Mouse (Mus musculus) left cerebral cortex, adult 18-20 months (tissue): Measurements from ENCODE around the gene Kcnk2. TPM values are rescaled to one million over a fixed set of nuclear protein-coding genes. Genes with fewer than 3 reads are reported as not detected.

ENCODE experiments used
- DNase-seq, 2 experiments: peaks; one replicate each; pipeline ENCODE4 v3.0.0; 2021 to 2022; ENCODE audit warnings: low spot score in 2 of 2, mixed read lengths in 1 of 2
- long read RNA-seq, 2 experiments: library from polyadenylated mRNA; stranded (forward); transcript quantifications; one replicate each; pipeline ENCODE4 v2.0.0; 2021
- total RNA-seq, 2 experiments: library from RNA; stranded (reverse); gene quantifications; 2 replicates each; pipeline ENCODE4 v1.2.3; 2021

The Kcnk2 gene
- total RNA-seq, result 10 to 100 TPM; 60.4 to 65.2 TPM
- long read RNA-seq, experiment 1, transcript Kcnk2-201 (7 exons, 3,297 nt), result minor isoform, 7 of 62 reads
- long read RNA-seq, experiment 1, transcript Kcnk2-206 (7 exons, 1,548 nt), result major isoform, 24 of 62 reads
- long read RNA-seq, experiment 1, partial matches to known transcripts, result 1 of 62 reads
- long read RNA-seq, experiment 1, other reads (novel, unspliced or antisense), result 24 of 62 reads
- long read RNA-seq, experiment 2, transcript Kcnk2-201 (7 exons, 3,297 nt), result minor isoform, 5 of 49 reads
- long read RNA-seq, experiment 2, transcript Kcnk2-206 (7 exons, 1,548 nt), result major isoform, 17 of 49 reads
- long read RNA-seq, experiment 2, partial matches to known transcripts, result 0 of 49 reads
- long read RNA-seq, experiment 2, other reads (novel, unspliced or antisense), result 23 of 49 reads

DNA sequence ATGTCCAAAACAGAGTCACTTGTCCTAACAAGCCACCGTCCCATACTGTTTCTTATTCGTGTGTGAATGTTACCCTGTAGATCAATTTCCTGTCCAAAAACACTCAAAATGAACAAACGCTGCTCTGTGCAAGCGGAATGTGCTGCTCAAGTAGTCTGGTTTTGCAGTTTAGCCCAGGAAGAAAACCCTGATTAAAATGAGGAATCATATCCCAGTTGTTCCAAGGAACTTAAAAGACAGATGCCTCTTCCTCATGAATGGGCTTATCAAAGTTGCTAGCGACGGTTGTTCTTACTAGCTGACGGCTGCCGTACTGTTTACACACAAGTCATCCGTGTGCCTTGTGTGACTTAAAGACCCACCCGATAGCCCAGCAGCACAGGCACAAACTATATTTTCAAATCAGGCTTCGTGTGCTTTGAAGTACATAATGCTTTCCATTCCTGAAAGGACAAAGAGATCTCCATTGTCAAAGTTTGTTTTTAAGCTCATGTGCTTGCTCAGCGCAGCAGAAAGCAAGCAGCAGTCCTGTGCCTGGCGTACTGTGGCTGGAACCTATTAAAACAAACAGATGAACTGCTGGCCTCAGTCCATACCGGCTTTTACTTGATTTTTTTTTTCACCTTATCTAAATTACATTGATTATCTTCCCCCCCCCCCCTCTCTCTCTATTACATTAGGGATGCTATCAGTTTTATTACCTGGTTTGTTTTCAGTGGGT, at the start of gene Kcnk2:
TSS of gene Kcnk2 (minus strand) at position 51 of the 721 bp plus-strand sequence.
- no peak for DNase-seq

DNA sequence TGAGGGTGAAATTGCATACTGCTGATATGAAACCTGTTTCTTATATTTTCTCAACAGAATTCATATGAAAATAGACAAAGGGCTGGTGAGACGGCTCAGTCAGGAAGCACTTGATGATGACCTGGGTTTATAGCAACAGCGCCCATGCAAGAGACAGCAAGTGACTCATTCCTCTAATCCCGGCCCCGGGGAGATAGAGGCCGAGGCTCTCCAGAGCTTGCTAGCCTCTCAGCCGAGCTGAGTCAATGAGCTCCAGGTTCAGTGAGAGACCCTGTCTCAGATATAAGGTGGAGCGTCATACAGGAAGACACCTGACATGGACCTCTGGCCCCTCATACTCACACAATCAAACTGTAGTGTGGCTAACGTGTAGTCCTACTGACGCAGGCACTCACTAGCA, 38.7 kb upstream of the Kcnk2 start:
- no peak for DNase-seq

DNA sequence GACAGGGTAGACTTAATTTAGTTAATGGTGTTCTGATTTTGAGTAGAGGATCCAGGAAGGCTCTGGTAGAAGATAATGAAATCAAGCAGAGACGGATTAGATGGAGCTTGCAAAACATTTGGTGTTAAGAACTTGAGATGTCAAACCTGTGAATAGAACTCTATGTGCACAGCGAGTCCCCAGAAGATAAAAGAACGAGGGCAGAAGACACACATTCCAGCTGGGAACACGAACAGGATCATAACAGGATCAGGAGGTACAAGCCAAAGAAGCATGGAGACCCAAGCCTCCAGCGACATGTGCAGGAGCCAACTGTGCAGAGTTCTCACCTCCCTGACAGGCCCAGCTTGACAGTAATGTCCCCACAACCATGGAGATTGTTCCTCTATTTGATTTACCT, 35.1 kb upstream of the Kcnk2 start:
- DNase-seq, result no peak

DNA sequence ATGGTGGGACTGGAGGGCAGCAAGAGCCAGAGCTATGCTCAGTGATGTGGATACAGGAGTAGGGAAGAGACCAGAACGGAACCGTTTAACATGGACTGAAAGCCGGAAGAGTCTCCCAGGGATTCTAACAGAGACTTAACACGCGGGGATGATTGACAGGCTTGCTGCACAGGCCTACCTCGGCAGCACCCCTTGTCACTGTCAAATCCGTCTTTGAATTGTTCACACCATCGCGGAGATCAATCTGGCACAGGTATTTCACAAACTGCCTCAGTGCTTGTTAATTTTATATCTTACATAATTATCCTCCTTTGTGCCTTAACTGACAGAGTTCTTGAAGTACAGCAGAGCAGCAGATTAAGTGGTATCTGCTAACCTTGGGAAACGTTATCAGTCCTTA, 33.4 kb upstream of the Kcnk2 start:
- no peak for DNase-seq

DNA sequence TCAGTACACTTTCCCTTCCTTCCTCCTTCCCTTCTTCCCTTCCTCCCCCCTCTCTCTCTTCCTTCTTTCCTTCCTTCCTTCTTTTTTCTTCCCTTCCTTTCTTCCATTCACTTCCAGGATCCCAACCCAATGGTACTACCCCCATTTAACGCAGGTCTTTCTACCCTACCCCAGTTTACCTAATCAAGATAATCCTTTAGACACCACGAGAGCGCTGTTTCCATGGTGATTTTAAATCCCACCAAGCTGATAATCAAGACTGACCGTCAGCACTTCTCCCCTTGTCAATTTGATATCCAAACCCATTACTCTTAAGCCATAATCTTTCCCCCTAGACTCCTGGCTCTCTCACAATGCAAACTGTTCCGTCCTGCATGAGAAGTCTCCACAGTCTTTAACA, 29.4 kb upstream of the Kcnk2 start:
- no peak for DNase-seq

DNA sequence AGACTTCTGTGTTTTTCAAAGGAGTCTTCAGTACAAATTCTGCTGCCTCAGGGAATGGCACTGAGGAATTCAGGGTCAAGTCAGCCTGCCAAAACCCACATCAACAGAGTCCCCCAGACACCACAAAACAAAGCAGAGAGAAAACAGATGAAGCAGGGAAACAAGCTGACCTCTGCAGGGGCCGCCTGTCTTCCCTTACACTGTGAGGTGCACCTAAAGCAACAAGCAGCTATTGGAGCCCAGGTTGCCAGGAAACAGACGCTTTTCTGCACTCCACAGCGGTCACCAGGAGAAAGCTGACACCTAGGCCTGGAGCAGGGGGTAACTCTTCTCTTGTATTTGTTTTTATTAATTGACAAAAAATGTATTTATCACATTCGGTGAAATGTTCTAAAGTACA, 28.5 kb upstream of the Kcnk2 start:
- no peak for DNase-seq

DNA sequence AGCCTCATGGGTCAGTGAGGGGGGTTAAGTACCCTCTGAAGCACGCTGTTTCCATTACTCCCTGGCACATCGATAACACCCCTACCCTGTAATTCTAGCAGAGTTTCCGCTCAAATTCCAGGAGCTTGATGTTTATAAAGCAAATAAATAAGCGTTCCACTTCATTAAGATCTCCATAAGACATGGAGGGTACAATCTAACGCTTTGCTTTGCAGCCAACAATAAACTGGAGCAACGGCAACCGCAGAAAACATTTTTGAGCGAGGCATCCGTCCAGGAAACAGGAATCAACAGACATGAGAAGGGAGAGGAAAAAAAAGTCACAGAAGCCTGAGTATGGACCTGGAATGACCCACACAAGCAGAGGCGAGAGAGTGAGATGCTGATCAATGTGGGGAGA, 27.5 kb upstream of the Kcnk2 start:
- no peak for DNase-seq

DNA sequence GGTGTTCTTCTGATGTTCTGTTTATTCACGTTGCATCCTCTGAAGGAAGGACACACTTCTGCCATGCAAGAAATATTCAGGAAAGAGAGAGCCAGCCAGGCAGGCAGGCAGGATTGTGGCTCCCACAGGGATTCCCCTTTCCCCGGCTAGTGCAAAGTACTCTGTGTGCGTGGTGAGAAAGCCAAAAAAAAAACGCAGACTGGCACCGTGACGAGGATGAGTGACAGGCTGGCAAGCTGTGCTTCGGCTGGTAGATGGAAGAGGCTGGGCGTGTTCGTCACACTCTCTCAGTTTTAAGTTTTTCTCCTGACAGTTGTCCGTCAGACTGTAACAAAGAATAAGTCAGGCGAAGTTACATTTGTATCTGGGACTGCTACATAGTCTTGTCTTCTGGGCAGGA, 24.2 kb upstream of the Kcnk2 start:
- DNase-seq, result no peak

DNA sequence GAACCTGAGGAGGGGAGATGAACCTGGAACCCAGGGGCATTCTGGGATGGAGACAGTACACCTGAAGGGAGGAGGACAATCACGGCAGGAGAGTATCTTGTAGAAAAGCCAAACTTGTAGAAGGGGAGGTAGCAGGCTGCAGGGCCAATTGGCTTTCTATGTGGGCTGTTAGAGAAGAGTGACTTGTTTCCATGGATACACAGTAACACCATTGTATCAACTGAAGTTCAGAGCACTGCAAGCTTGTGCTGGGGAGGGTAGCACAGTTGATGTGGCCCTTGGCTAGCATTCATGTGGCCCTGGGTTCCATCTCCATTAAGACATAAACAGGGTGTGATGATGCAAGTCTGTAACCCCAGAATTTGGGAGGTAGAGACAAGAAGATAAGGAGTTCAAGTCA, 17.8 kb upstream of the Kcnk2 start:
- no peak for DNase-seq

DNA sequence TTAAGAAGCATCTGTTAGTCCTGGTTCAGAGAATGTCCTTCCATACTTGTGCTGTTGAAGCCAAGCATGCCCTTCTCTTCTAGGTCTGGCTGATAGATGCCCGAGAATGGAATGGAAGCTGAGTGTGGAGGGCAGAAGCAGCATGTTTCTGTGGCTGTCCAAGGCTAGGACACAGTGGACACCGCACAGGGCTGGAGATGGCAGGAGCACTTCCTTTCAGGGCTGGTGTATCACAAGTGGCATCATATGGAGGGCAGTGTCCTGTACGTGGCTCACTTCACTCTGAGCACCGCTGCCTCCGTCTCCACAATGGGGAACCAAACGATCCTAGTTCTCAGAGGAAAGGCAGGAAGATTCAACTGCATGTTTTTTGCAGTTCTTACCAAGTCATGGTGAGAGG, 7.8 kb upstream of the Kcnk2 start:
- no peak for DNase-seq

DNA sequence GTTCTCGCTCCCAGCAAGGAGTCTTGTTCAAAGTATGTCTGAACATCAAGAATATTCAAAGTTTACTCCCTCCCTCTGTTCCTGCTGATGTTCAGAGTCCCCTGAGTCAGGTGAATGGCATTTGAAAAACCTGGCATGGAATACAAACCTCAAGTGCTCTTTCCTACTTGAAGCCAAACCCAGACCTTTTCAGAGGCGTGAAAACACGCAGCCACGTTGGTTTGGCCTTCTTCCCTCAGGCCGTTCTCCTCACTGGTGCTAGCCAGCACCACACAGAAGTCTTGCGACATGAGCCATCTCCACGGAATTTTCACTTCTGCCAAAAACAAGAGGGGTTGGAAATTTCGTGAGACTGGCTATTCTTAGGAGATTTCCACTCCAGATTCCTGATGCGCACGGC, 3.1 kb upstream of the Kcnk2 start:
- DNase-seq, result no peak

DNA sequence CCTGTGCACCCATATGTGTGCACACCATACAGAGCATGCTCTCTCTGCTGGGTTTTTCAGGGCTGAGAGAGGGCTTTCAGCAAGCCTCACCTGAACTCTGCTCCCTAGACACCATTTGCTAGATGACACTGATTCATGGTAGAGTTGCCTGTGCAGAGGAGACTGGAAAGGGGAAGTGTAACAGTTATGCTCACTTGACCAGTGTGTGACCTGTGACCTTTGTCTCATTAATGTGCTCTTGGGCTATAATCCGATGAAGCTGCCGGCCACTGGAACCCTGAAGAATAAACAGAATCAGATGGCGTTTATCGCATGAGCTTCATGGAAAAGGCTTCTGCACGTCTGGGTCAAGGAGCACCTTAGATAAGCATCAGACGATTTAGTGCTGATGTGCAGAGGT, 1.5 kb upstream of the Kcnk2 start:
- no peak for DNase-seq

DNA sequence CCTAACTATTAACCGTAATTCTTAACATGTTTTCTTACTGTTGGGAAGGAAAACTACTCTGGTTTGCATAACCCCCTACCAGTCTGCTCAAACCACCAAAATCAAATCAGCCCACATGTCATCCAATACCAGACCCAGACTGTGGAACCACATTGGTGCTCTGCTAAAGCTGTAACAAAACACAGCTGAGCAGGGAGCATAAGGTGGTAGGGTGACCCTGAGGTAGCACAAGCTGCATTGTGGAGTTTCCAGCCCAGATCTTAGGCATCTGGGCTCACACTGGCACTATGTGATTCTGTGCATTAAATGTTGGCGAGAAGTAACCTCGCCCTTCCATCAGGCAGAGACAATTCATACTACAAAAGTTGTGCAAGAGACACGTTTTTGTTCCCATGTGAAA, 1.1 kb upstream of the Kcnk2 start:
- DNase-seq, result no peak

DNA sequence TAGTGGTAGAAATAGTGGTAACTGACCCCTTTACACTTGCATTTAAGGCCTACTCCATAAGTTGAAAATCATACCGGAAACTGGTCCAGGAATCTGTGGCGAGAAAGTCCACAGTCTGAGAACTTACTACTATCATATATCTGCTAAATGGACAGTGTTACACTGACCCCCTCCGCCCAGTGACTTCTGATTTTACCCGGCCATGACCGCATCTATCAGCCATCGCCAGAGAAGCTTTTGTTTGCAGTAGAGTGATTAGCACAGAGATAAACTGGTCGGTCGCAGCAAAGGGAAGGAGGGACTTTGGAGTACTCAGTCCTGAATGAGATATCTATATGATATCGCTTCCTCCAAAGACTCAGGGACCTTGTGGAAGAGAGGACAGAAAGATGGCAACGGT, 15.2 kb downstream of the Kcnk2 start:
- DNase-seq, result no peak

DNA sequence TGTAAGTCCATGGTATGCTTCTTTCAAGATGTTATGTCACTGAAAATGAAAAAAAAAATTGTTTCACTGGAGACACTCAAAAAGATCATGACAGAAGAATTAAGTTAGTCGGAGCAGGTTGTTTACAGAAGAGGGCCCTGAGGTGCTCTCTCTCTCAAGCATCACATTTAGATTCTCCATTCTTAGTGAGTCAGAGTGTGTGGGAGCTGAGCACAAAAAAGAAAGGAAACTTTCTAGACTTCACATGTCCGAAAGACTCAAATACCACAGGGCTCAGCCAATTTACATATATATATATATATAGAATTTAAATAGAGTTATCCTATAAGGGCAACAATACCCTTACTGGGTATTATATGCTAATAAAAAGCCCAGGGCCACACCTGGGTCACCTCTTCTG, 15.9 kb downstream of the Kcnk2 start:
- DNase-seq, result no peak

DNA sequence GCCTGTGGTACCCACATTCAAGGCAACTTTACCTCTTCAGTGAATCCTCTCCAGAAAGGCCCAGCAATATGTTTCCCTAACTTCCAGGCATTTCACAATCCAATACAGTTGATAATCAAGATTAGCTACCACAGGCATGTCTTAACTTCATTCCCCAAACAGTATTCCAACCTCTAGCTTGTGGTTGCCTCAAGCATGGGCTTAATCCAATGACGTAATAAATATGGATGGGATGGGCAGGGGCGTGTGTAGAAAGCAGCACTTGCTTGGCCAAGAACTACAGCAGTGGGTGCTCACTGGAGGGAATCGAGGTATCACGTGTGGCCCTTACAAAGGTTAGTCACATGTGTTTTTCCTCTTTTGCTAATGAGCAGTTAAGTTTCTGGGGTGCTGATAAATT, 34.4 kb downstream of the Kcnk2 start:
- no peak for DNase-seq

DNA sequence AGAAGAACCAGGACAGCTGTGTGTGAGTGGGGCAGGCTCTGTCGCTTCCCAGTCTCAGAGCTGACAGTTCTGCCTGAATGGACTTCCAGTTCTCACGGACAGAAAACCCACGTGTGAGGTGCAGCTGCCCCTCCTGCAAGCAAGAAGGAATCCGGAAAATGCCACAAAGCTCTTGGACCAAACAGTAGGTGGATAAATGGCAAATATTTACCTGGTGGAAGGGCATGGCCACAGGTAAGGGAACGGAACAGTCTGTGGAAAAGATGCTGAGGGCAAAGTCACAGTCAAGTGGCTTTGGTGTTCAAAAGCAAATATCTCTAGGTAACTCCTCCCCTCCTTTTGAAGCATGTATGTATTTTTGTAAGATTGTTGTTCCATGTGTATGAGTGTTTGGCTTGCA, 37.9 kb downstream of the Kcnk2 start:
- no peak for DNase-seq

DNA sequence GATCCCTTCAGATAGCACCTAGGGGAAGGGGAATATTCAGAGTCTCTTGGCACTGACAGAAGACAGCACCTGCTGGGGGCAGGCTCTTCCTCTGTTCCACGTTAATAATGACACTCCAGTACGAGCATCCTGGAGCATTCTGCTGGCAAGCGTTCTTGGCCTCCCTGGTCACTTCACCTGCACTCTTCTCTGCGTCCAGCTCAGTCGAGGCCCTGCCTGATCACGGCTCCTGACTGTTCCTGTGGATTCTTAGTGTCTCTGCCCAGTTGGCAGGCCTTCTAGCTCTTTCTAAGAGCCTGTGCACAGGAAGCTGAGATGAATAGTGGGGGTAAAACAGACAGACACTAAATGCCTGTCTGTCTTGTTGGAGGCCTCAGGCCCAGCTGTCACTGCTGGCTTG, 39.5 kb downstream of the Kcnk2 start:
- DNase-seq, result no peak

DNA sequence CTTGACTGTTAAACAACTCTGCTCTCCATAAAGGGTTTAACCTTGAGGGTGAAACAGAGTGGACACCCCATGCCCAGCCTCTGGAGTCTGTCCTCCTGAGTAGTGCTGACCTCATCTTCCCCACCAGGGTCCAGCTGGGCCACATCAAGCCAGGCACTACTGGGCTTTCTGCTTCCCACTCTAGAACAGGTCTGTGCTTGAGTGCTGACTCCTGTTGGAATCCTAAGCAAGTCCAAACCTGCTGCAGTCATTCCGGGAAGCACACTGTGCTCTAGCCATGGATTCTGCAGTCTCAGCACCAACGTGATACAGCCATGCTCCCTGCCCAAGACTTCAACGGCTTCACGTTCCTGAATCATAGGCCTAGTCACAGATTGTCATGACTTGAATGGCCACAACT, 42.4 kb downstream of the Kcnk2 start:
- DNase-seq, result no peak

DNA sequence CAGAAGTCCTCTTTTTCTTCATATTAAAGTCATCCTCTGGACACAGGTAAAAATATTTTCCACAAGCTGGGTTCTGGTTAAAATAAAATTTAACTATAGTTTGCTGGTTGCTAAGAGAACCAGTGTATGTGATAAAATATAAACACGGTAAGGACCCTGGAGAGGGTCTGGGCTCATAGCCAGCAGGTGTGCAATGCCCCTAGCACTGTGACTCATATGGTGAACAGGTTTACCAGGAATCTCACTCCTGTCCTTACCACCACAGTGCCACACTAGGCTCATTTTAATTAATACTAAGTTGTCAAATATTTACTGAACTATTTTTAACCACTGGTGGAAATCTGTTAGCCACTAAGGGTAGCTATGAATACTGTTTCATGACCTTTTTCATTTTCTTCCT, 48.2 kb downstream of the Kcnk2 start:
- no peak for DNase-seq

DNA sequence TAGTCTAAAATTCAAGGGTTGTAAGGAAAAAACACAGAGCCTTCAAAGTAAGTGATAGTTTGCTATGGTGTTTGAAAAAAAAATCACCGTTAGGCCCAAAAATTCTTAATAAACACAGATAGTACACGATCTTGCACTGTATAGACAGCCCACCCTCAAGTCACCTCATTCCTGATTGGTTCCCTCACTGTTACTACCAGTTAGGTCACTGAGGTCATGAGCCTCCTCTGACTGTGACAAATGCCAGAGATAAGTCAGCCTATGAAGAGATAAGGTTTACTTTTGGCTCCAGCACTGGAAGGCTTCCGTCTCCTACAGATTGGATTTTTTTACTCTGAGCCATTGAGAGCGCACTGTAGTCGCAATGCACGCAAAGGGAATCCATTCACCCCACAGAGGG, 50.3 kb downstream of the Kcnk2 start:
- no peak for DNase-seq

DNA sequence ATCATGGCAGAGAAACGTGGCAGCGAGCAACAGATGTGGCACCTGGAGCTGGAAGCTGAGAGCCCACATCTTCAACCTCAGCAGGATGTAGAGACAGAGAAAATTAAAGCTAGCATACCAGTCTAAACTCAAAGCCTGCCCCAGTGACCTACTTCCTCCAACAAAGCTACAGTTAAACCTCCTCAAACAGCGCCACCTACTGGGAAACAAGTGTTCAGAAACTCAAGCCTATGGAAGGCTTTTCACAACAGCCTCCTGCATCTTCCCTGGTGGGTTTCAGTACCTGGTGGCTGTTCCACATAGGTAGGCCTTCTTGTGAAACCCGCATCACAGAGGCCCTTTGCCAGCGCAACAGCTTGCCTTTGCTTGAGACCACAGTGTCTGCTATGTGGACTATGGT, 52.9 kb downstream of the Kcnk2 start:
- DNase-seq, result no peak

DNA sequence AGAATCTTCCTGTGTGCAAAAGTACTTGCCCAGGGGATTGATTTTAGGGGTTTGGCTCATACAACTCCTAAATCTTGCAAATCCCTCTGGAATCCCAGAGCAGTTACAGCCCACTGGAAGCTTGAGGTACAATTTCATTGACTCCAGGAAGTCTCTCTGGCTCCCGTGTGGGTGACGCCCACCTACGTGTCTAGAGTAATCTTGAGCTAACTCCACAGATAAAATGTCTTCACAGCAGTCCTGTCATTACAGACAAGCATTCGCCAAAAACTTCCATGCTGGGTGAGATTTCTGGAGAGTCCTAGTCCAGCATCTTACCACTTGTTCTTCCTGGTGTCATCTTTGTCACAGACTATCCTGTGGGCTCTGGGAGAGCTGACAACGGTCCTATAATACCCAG, 56.9 kb downstream of the Kcnk2 start:
- peak; percentile 19 to 21 for DNase-seq
